Mouse (Mus musculus) kidney, adult 2 months (tissue): ENCODE results near the gene Aatk.

Source experiments
- CTCF ChIP-seq: fragments of 200-500 bp; conservative IDR thresholded peaks from 2 replicates; pipeline ENCODE4 v1.5.1; 2011; ENCODE audit warnings: low read depth, mild to moderate bottlenecking, control low read depth, low read length, moderate library complexity, mixed read lengths; ENCODE audit not compliant: insufficient read depth, insufficient read length
- POLR2A ChIP-seq: fragments of 200-500 bp; IDR thresholded peaks from one replicate; pipeline ENCODE4 v1.6.1; 2011; ENCODE audit warnings: low read depth, low read length, control low read depth

DNA sequence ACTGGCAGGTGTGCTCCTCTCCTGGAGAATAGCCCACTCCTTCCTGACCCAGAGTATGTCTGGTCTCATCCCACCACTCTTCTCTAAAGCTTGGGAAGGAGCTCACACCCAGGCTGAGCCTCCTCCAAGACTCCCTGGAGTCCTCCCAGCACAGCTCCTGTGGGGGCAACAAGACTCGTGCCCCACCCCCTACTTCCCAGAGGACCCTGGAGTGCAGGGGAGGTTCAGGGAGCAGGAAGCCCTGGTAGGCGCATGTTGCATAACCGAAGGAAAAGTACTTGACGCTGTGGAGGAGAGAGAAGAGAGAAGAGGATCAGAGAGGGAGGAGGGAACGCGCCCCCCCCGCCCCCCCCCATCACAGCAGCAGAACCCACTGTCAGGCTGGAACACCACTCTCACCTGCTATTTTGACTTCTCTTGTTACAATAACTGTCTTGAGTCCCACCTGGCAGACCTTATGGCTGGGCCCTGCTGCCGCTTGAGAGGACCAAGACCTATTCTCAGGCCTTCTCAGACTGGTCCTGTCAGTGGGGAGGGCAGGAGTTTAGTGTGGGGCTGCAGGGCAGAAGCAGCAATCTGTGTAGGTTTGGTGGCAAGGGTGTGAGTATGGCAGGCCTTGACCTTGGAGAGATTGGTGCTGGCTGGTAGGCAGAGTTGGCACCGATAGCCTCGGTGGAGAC is 56.2 kb downstream of the Aatk start:
- TF ChIP-seq CTCF (no peak), POLR2A (no peak)
